Mouse (Mus musculus) embryo, embryonic 10 days (tissue): ENCODE measurements at regions not wholly inside any gene's neighbourhood (a gene's known extent, or its start where the extent isn't known, plus 50 kb on each side); places are given as distances from the start of the nearest gene placed in this dataset.

ENCODE experiments used
- DNase-seq: peaks from one replicate; pipeline ENCODE4 v3.0.0-alpha.2; 2015; ENCODE audit warnings: low spot score

GRCm38 (mm10) chr15:62334256-62335009 is 1411.6 kb upstream of the A1bg start:
- DNase-seq, result no peak

- no peak for DNase-seq
Observed at GRCm38 (mm10) chr15:62332129-62332528, 1409.3 kb upstream of the A1bg start.

- DNase-seq, result no peak
Observed at GRCm38 (mm10) chr15:62331138-62331800, 1408.5 kb upstream of the A1bg start.

- peak; percentile 54 for DNase-seq
Observed at GRCm38 (mm10) chr15:62328920-62329319, 1406.1 kb upstream of the A1bg start.

- DNase-seq, result peak; percentile 30
Observed at GRCm38 (mm10) chr15:62328305-62328881, 1405.6 kb upstream of the A1bg start.

GRCm38 (mm10) chr15:62327481-62327880 is 1404.7 kb upstream of the A1bg start:
- DNase-seq, result no peak

- no peak for DNase-seq
Observed at GRCm38 (mm10) chr15:62326524-62326923, 1403.7 kb upstream of the A1bg start.

GRCm38 (mm10) chr15:62325451-62326290 is 1402.9 kb upstream of the A1bg start:
- DNase-seq, result no peak

GRCm38 (mm10) chr15:62320966-62321365 is 1398.2 kb upstream of the A1bg start:
- DNase-seq, result no peak

- peak; percentile 14 for DNase-seq
Observed at GRCm38 (mm10) chr15:62314449-62314848, 1391.6 kb upstream of the A1bg start.

GRCm38 (mm10) chr15:62302233-62302632 is 1379.4 kb upstream of the A1bg start:
- DNase-seq, result no peak

- no peak for DNase-seq
Observed at GRCm38 (mm10) chr15:62301567-62301966, 1378.8 kb upstream of the A1bg start.

GRCm38 (mm10) chr15:62297138-62297537 is 1374.3 kb upstream of the A1bg start:
- DNase-seq, result no peak

GRCm38 (mm10) chr15:62295233-62295927 is 1372.6 kb upstream of the A1bg start:
- DNase-seq, result peak; percentile 46

GRCm38 (mm10) chr15:62294786-62295185 is 1372.0 kb upstream of the A1bg start:
- no peak for DNase-seq

- DNase-seq, result no peak
Observed at GRCm38 (mm10) chr15:62292876-62293275, 1370.1 kb upstream of the A1bg start.

GRCm38 (mm10) chr15:62290687-62291086 is 1367.9 kb upstream of the A1bg start:
- DNase-seq, result no peak

- DNase-seq, result peak; percentile 36
Observed at GRCm38 (mm10) chr15:62286666-62287655, 1364.1 kb upstream of the A1bg start.

GRCm38 (mm10) chr15:62284606-62285531 is 1362.1 kb upstream of the A1bg start:
- DNase-seq, result no peak
